Mouse (Mus musculus) mouse trophoblast stem cell (cell line): ENCODE results near the gene St6galnac6.

Experiments
- in situ Hi-C, 2 experiments: fragments of 300-500 bp; cut with MseI, MboI; formaldehyde crosslinking; loops; 2 replicates in 1 of 2; 3 replicates in 1 of 2; pipeline ENCODE4 v1.15.1; 2025

St6galnac6 gene

GRCm38 (mm10) chr2:32617109-32617508 is 17.6 kb downstream of the St6galnac6 start:
- in situ Hi-C loops, result no loop called here

- in situ Hi-C loops, result no loop called here
Observed at GRCm38 (mm10) chr2:32617601-32618000, 18.1 kb downstream of the St6galnac6 start.

- in situ Hi-C loops, result no loop called here
Observed at GRCm38 (mm10) chr2:32618051-32618450, 18.5 kb downstream of the St6galnac6 start.

- in situ Hi-C loops, result no loop called here
Observed at GRCm38 (mm10) chr2:32620682-32621516, 21.4 kb downstream of the St6galnac6 start.

GRCm38 (mm10) chr2:32621517-32621859 is 22.0 kb downstream of the St6galnac6 start, which contains the start of gene Ak1:
TSS of gene Ak1 (plus strand) at chr2:32621758.
- in situ Hi-C loops, result no loop called here

GRCm38 (mm10) chr2:32624111-32624748 is 24.7 kb downstream of the St6galnac6 start:
- in situ Hi-C loops, result no loop called here

- in situ Hi-C loops, result no loop called here
Observed at GRCm38 (mm10) chr2:32625212-32625872, 25.8 kb downstream of the St6galnac6 start.

GRCm38 (mm10) chr2:32625873-32626694 is 26.6 kb downstream of the St6galnac6 start:
- in situ Hi-C loops, result no loop called here

- in situ Hi-C loops, result no loop called here
Observed at GRCm38 (mm10) chr2:32627266-32628043, 27.9 kb downstream of the St6galnac6 start.

GRCm38 (mm10) chr2:32628044-32628550 is 28.6 kb downstream of the St6galnac6 start:
- in situ Hi-C loops, result no loop called here

GRCm38 (mm10) chr2:32628729-32629128 is 29.2 kb downstream of the St6galnac6 start:
- in situ Hi-C loops, result no loop called here

GRCm38 (mm10) chr2:32629276-32629976 is 29.9 kb downstream of the St6galnac6 start:
- in situ Hi-C loops, result no loop called here

GRCm38 (mm10) chr2:32630036-32630435 is 30.5 kb downstream of the St6galnac6 start:
- in situ Hi-C loops, result loop anchor here in 1 of 2 experiments (5.0 kb wide), 1 partner anchor 52 kb away; no protein-coding TSS in a partner anchor

- in situ Hi-C loops, result loop anchor here in 1 of 2 experiments (5.0 kb wide), 1 partner anchor 51 kb away; no protein-coding TSS in a partner anchor
Observed at GRCm38 (mm10) chr2:32631046-32631445, 31.5 kb downstream of the St6galnac6 start.

GRCm38 (mm10) chr2:32631737-32632394 is 32.4 kb downstream of the St6galnac6 start:
- in situ Hi-C loops, result loop anchor here in 1 of 2 experiments (5.0 kb wide), 1 partner anchor 50 kb away; no protein-coding TSS in a partner anchor

- in situ Hi-C loops, result loop anchor here in 1 of 2 experiments (5.0 kb wide), 1 partner anchor 49 kb away; no protein-coding TSS in a partner anchor
Observed at GRCm38 (mm10) chr2:32633660-32634059, 34.2 kb downstream of the St6galnac6 start.

GRCm38 (mm10) chr2:32634277-32635105 is 35.0 kb downstream of the St6galnac6 start:
- in situ Hi-C loops, result loop anchor here in 1 of 2 experiments (5.0 kb wide), 1 partner anchor 48 kb away; no protein-coding TSS in a partner anchor

- in situ Hi-C loops, result no loop called here
Observed at GRCm38 (mm10) chr2:32636617-32637016, 37.1 kb downstream of the St6galnac6 start.
